Mouse (Mus musculus): ENCODE measurements at regions not wholly inside any gene's neighbourhood (a gene's known extent, or its start where the extent isn't known, plus 50 kb on each side); places are given as distances from the start of the nearest gene placed in this dataset.
A peak's percentile ranks its signal among the peaks of the same experiment; 100 is the strongest.

- Histone ChIP-seq H3K4me3 (no peak overlapping the region), H3K9ac (no peak overlapping the region), H3K27me3 (replicated peaks) (no peaks in the 10 kb centered on the region), H3K36me3 (no peaks in the 10 kb centered on the region), H3K9me3 (no peaks in the 10 kb centered on the region), H3K27ac (no peak overlapping the region), H3K4me1 (no peaks in the 10 kb centered on the region), H3K4me2 (replicated peaks) (no peak overlapping the region)
- 87% methylated on average over 3 of the region's 3 CpGs for WGBS
- ATAC-seq (ENCODE audit: low FRiP score, low read depth), result no peak
Observed at GRCm38 (mm10) chr13:11490766-11491165, 616.0 kb downstream of the Ryr2 start.

GRCm38 (mm10) chr13:11483142-11483541 lies 623.6 kb downstream of the Ryr2 start:
- no peaks in the 10 kb centered on the region for H3K36me3 ChIP-seq
- H3K27me3 ChIP-seq (replicated peaks), result no peaks in the 10 kb centered on the region
- H3K4me3 ChIP-seq, result no peak overlapping the region
- H3K4me2 ChIP-seq (replicated peaks), result no peak overlapping the region
- no peak overlapping the region for H3K27ac ChIP-seq
- ATAC-seq (ENCODE audit: low FRiP score, low read depth), result no peak
- 84% methylated on average over 1 of the region's 1 CpGs for WGBS
- no peaks in the 10 kb centered on the region for H3K9me3 ChIP-seq
- no peaks in the 10 kb centered on the region for H3K4me1 ChIP-seq
- no peak overlapping the region for H3K9ac ChIP-seq

GRCm38 (mm10) chr13:11482701-11483100 lies 624.0 kb downstream of the Ryr2 start:
- H3K9ac ChIP-seq, result no peak overlapping the region
- H3K36me3 ChIP-seq, result no peaks in the 10 kb centered on the region
- no peaks in the 10 kb centered on the region for H3K9me3 ChIP-seq
- no peak overlapping the region for H3K27ac ChIP-seq
- H3K4me1 ChIP-seq, result no peaks in the 10 kb centered on the region
- H3K27me3 ChIP-seq (replicated peaks), result no peaks in the 10 kb centered on the region
- no peak overlapping the region for H3K4me2 ChIP-seq (replicated peaks)
- H3K4me3 ChIP-seq, result no peak overlapping the region
- WGBS, result 74% methylated on average over 3 of the region's 3 CpGs
- ATAC-seq (ENCODE audit: low FRiP score, low read depth), result no peak

GRCm38 (mm10) chr13:11460251-11460650 lies 646.5 kb downstream of the Ryr2 start:
- 95% methylated on average over 2 of the region's 2 CpGs for WGBS
- ATAC-seq (ENCODE audit: low FRiP score, low read depth), result no peak
- Histone ChIP-seq H3K4me2 (replicated peaks) (no peak overlapping the region), H3K9ac (no peak overlapping the region), H3K27me3 (replicated peaks) (no peaks in the 10 kb centered on the region), H3K4me1 (no peaks in the 10 kb centered on the region), H3K36me3 (no peaks in the 10 kb centered on the region), H3K4me3 (no peak overlapping the region), H3K27ac (no peak overlapping the region), H3K9me3 (no peaks in the 10 kb centered on the region)

GRCm38 (mm10) chr13:11455113-11455512 lies 651.6 kb downstream of the Ryr2 start:
- H3K9ac ChIP-seq, result no peak overlapping the region
- H3K4me2 ChIP-seq (replicated peaks), result no peak overlapping the region
- H3K27ac ChIP-seq, result no peak overlapping the region
- H3K4me3 ChIP-seq, result no peak overlapping the region
- no peaks in the 10 kb centered on the region for H3K36me3 ChIP-seq
- H3K27me3 ChIP-seq (replicated peaks), result no peaks in the 10 kb centered on the region
- WGBS, result 82% methylated on average over 3 of the region's 3 CpGs
- H3K4me1 ChIP-seq, result no peaks in the 10 kb centered on the region
- ATAC-seq (ENCODE audit: low FRiP score, low read depth), result no peak
- no peaks in the 10 kb centered on the region for H3K9me3 ChIP-seq

- H3K4me3 ChIP-seq, result no peak overlapping the region
- no peaks in the 10 kb centered on the region for H3K27me3 ChIP-seq (replicated peaks)
- no peaks in the 10 kb centered on the region for H3K9me3 ChIP-seq
- ATAC-seq (ENCODE audit: low FRiP score, low read depth), result no peak
- H3K4me2 ChIP-seq (replicated peaks), result no peak overlapping the region
- H3K36me3 ChIP-seq, result no peaks in the 10 kb centered on the region
- no peak overlapping the region for H3K27ac ChIP-seq
- H3K9ac ChIP-seq, result no peak overlapping the region
- 91% methylated on average over 2 of the region's 2 CpGs for WGBS
- no peaks in the 10 kb centered on the region for H3K4me1 ChIP-seq
Observed at GRCm38 (mm10) chr13:11452448-11452847, 654.3 kb downstream of the Ryr2 start.

- Histone ChIP-seq H3K4me1 (no peaks in the 10 kb centered on the region), H3K4me3 (no peak overlapping the region), H3K9ac (no peak overlapping the region), H3K27me3 (replicated peaks) (no peaks in the 10 kb centered on the region), H3K4me2 (replicated peaks) (no peak overlapping the region), H3K9me3 (no peaks in the 10 kb centered on the region), H3K36me3 (no peaks in the 10 kb centered on the region), H3K27ac (no peak overlapping the region)
- 87% methylated on average over 7 of the region's 7 CpGs for WGBS
- no peak for ATAC-seq (ENCODE audit: low FRiP score, low read depth)
Observed at GRCm38 (mm10) chr13:11432465-11433339, 674.0 kb downstream of the Ryr2 start.

GRCm38 (mm10) chr13:11426820-11427219 lies 679.9 kb downstream of the Ryr2 start:
- H3K4me1 ChIP-seq, result no peaks in the 10 kb centered on the region
- no peak overlapping the region for H3K9ac ChIP-seq
- H3K4me3 ChIP-seq, result no peak overlapping the region
- no peaks in the 10 kb centered on the region for H3K36me3 ChIP-seq
- ATAC-seq (ENCODE audit: low FRiP score, low read depth), result no peak
- H3K27me3 ChIP-seq (replicated peaks), result no peaks in the 10 kb centered on the region
- 0 out of 2 replicates have a peak, but pooled peaks cover 3% of the 10 kb centered on the region for H3K9me3 ChIP-seq
- H3K4me2 ChIP-seq (replicated peaks), result no peak overlapping the region
- no peak overlapping the region for H3K27ac ChIP-seq

GRCm38 (mm10) chr13:11392027-11392426 lies 714.7 kb downstream of the Ryr2 start:
- Histone ChIP-seq H3K9me3 (no peaks in the 10 kb centered on the region), H3K4me1 (no peaks in the 10 kb centered on the region), H3K36me3 (no peaks in the 10 kb centered on the region), H3K9ac (no peak overlapping the region), H3K4me2 (replicated peaks) (no peak overlapping the region), H3K27ac (no peak overlapping the region), H3K4me3 (no peak overlapping the region), H3K27me3 (replicated peaks) (no peaks in the 10 kb centered on the region)
- WGBS, result 71% methylated on average over 2 of the region's 2 CpGs
- no peak for ATAC-seq (ENCODE audit: low FRiP score, low read depth)

- Histone ChIP-seq H3K4me1 (no peaks in the 10 kb centered on the region), H3K27me3 (replicated peaks) (no peaks in the 10 kb centered on the region), H3K27ac (no peak overlapping the region), H3K4me3 (no peak overlapping the region), H3K4me2 (replicated peaks) (no peak overlapping the region), H3K9me3 (no peaks in the 10 kb centered on the region), H3K9ac (no peak overlapping the region), H3K36me3 (no peaks in the 10 kb centered on the region)
- no peak for ATAC-seq (ENCODE audit: low FRiP score, low read depth)
Observed at GRCm38 (mm10) chr13:11375452-11375851, 731.3 kb downstream of the Ryr2 start.

- Histone ChIP-seq H3K27ac (no peak overlapping the region), H3K36me3 (no peaks in the 10 kb centered on the region), H3K4me3 (no peak overlapping the region), H3K4me1 (no peaks in the 10 kb centered on the region), H3K9me3 (no peaks in the 10 kb centered on the region), H3K27me3 (replicated peaks) (no peaks in the 10 kb centered on the region), H3K9ac (no peak overlapping the region), H3K4me2 (replicated peaks) (no peak overlapping the region)
- no peak for ATAC-seq (ENCODE audit: low FRiP score, low read depth)
- 64% methylated on average over 1 of the region's 1 CpGs for WGBS
Observed at GRCm38 (mm10) chr13:11369456-11369855, 737.3 kb downstream of the Ryr2 start.

GRCm38 (mm10) chr13:11362872-11363271 lies 743.9 kb downstream of the Ryr2 start:
- Histone ChIP-seq H3K9ac (no peak overlapping the region), H3K4me3 (no peak overlapping the region), H3K27ac (no peak overlapping the region), H3K4me2 (replicated peaks) (no peak overlapping the region), H3K9me3 (no peaks in the 10 kb centered on the region), H3K4me1 (no peaks in the 10 kb centered on the region), H3K36me3 (no peaks in the 10 kb centered on the region), H3K27me3 (replicated peaks) (no peaks in the 10 kb centered on the region)
- ATAC-seq (ENCODE audit: low FRiP score, low read depth), result no peak
- WGBS, result 80% methylated on average over 3 of the region's 3 CpGs

- H3K9ac ChIP-seq, result no peak overlapping the region
- no peaks in the 10 kb centered on the region for H3K9me3 ChIP-seq
- H3K36me3 ChIP-seq, result no peaks in the 10 kb centered on the region
- H3K4me3 ChIP-seq, result no peak overlapping the region
- WGBS, result 50% methylated on average over 4 of the region's 4 CpGs
- no peaks in the 10 kb centered on the region for H3K4me1 ChIP-seq
- H3K27me3 ChIP-seq (replicated peaks), result no peaks in the 10 kb centered on the region
- no peak overlapping the region for H3K4me2 ChIP-seq (replicated peaks)
- no peak overlapping the region for H3K27ac ChIP-seq
- peak; percentile 10 for ATAC-seq (ENCODE audit: low FRiP score, low read depth)
Observed at GRCm38 (mm10) chr13:11348502-11348849, 758.3 kb downstream of the Ryr2 start.
